Mouse (Mus musculus) B cell, adult (primary cell): ENCODE results near the gene Thy1. TPM values are rescaled to one million over a fixed set of nuclear protein-coding genes. Genes with fewer than 3 reads are reported as not detected.

Experiments
- total RNA-seq: library from RNA; stranded (reverse); gene quantifications from 4 replicates; pipeline ENCODE4 v1.2.4, GENCODE M21; 2023; ENCODE audit not compliant: inconsistent age

Thy1 gene
- 1.1 to 3.8 TPM (median 1.7 TPM) in 4 replicates for total RNA-seq

DNA sequence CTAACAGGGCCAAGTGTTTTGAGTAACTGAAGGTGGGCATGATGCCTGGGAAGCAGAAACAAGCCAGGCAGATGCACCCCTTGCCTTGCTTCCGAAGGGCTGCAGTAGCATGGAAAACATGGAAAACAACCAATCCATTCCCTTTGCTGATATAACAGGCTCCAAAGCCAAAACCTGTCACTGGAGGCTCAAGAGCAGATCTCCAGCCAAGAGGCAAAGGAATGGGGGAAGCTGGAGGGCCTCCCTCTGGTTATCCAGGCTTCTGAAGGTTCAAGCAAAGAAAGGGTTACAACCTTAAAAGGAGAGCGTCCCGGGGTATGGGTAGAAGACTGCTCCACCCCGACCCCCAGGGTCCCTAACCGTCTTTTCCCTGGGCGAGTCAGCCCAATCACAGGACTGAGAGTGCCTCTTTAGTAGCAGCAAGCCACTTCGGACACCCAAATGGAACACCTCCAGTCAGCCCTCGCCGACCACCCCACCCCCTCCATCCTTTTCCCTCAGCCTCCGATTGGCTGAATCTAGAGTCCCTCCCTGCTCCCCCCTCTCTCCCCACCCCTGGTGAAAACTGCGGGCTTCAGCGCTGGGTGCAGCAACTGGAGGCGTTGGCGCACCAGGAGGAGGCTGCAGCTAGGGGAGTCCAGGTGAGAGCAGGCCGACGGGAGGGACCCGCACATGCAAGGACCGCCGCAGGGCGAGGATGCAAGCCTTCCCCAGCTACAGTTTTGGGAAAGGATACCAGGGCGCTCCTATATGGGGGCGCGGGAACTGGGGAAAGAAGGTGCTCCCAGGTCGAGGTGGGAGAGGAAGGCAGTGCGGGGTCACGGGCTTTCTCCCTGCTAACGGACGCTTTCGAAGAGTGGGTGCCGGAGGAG lies at the start of gene Thy1:
TSS of gene Thy1 (plus strand) at position 549 of the 872 bp plus-strand sequence.

DNA sequence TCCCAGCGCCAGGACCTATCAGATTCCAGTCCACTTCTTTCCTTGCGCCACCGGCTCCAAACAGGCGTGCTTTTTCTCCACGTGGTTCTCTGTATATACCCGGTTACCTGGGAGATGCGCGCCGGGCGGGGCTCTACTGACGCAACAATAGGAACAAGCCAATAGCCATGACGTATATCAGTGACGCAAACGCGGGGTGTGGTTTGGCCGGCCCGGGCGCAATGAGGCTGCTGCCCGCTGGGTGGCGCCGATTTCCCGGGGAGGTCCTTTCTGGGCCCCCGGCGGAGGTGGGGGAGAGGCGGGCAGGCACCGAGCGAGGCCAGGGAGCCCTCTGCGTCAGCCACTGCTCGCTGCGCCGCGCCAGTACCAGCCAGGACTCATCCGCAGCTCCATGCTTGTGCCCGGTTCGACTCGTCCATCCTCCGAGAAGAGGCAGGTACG lies 23.6 kb downstream of the Thy1 start, which contains the start of gene Usp2:
TSS of gene Usp2 (plus strand) at position 237 of the 441 bp plus-strand sequence.

Other genes with a start within 250 kb of the Thy1 start
- gene Usp2, start 23.6 kb downstream of the Thy1 start, total RNA-seq, result 15.2 to 23.6 TPM (median 16.0 TPM) in 4 replicates
- gene Mfrp, start 58.3 kb downstream of the Thy1 start, total RNA-seq, result 0.24 to 0.78 TPM in 2 of 4 replicates, not detected in the others
- 0.61 to 1.0 TPM in 2 of 4 replicates, not detected in the others for gene C1qtnf5, start 63.9 kb downstream of the Thy1 start, total RNA-seq
- 0.22 to 0.39 TPM in 2 of 4 replicates, not detected in the others for gene Gm49380, start 70.1 kb downstream of the Thy1 start, total RNA-seq
- 20.9 to 25.0 TPM (median 21.7 TPM) in 4 replicates for gene Rnf26, start 70.1 kb downstream of the Thy1 start, total RNA-seq
- 0.32 to 1.6 TPM (median 0.39 TPM) in 4 replicates for gene Mcam, start 91.1 kb downstream of the Thy1 start, total RNA-seq
- gene Cbl, start 190.7 kb downstream of the Thy1 start, total RNA-seq, result 130 to 138 TPM (median 133 TPM) in 4 replicates
- gene Ccdc153, start 197.3 kb downstream of the Thy1 start, total RNA-seq, result not detected in 4 replicates
- 0.22 to 0.26 TPM in 2 of 4 replicates, not detected in the others for gene Pdzd3, start 208.1 kb downstream of the Thy1 start, total RNA-seq
- 5.2 to 8.8 TPM (median 6.3 TPM) in 4 replicates for gene Nlrx1, start 225.2 kb downstream of the Thy1 start, total RNA-seq
- not detected in 4 replicates for gene Abcg4, start 245.2 kb downstream of the Thy1 start, total RNA-seq